Mouse (Mus musculus): Measurements from ENCODE around the gene Opcml.

DNA sequence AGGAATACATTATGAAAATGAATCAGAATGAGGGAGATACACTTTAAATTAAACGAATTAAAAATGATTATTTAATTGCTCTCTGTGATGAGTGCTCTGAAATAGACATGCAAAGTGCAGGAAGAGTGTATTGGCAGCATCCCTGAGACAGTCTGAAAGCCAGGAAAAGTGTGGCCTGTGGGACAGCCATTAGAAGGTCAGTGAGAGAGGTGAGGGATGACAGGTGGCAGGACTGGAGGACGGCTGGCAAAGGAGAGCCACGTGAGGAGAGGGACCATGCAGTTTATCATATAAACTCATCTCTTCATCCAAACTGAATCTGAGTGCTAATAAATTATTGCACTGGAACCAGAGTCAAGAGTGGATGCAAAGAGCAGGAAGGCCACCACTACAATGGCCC is 796.7 kb downstream of the Opcml start:
- no peak for TF ChIP-seq CTCF (conservative IDR thresholded peaks at IDR 0.05; ENCODE audit: insufficient read depth, insufficient read length, low read depth, low read length)
- TF ChIP-seq POLR2A (IDR thresholded peaks at IDR 0.05; ENCODE audit: low read depth, low read length) = no peak
